Mouse (Mus musculus): Measurements from ENCODE around the gene Cys1.
"Not testable (repeated sequence)": the region's sequence is repeated elsewhere in the genome, so short reads cannot be mapped to it uniquely, and the experiment has no call there.

Gene Cys1

DNA sequence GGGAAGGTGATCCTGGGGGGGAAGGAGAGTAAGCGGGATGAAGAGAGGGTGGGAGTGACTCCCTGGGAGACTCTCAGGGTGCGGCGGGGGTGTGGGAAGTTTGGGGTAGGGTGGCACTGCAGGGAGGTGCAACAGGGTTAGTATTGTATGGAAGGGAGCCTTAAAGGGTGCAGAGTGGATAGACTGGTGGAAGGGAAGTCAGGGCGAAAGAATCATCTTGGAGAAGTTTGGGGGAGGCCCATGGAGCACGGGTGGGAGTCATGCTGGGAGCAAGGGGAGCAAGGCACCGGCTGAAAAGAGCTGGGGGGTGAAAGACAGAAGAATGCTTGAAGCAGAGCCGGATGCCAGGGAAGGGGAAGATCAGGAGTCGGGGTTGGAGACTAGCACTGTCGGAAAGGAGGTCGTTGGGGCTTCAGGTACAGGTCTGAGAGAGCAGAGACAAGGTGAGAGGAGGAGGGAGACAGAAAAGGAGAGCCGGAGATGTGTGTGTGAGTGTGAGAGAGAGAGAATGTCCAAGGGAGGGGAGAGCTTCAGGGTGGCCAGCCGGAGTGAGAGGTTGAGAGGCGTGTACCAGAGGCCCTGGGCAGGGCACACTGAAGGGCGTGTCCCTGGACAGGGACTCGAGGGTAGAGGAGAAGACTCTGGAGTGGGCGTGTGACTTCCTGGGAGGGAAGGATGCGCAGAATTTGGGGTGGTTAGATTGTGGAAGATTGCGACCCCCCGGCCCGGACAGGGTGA is at the start of gene Cys1:
Cys1 (minus strand) TSS at position 528 of the 738 bp plus-strand sequence.
- CTCF ChIA-PET = no interaction called here

- CTCF ChIA-PET = no interaction called here
These were observed 42.8 kb upstream of the Cys1 start for GRCm38 (mm10) chr12:24724369-24724768.

DNA sequence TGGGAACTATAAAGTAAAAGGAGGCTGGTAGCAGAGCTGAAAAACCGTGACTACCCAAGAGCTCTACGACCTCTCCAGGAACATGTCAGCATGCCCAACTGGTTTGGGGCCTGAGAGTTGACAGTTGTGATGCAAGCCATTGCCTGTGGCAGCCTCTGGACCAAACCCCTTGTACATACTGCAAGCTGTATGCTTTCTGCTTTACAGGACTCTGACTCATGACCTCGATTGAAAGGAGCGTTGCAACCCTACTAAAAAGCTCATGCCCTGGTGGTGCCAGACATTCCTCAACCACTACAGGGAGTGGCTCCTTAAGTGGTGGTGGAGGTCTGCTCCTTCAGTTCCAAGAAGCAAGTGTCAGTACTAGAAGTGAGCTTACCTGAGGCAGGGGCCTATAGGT is 42.2 kb upstream of the Cys1 start:
- CTCF ChIA-PET = interaction anchor here (0.6 kb wide), 1 partner anchor 1572 kb away, joined by 3 read pairs; no protein-coding TSS in a partner anchor

GRCm38 (mm10) chr12:24723434-24723833 is 41.8 kb upstream of the Cys1 start:
- CTCF ChIA-PET = interaction anchor here (0.6 kb wide), 1 partner anchor 1572 kb away, joined by 3 read pairs; no protein-coding TSS in a partner anchor

GRCm38 (mm10) chr12:24716721-24717301 is 35.2 kb upstream of the Cys1 start:
- CTCF ChIA-PET = interaction anchor here (0.5 to 1.1 kb wide), 2 partner anchors 9 to 295 kb away, joined by 3 to 8 read pairs; partner anchors contain the start of gene Rrm2

DNA sequence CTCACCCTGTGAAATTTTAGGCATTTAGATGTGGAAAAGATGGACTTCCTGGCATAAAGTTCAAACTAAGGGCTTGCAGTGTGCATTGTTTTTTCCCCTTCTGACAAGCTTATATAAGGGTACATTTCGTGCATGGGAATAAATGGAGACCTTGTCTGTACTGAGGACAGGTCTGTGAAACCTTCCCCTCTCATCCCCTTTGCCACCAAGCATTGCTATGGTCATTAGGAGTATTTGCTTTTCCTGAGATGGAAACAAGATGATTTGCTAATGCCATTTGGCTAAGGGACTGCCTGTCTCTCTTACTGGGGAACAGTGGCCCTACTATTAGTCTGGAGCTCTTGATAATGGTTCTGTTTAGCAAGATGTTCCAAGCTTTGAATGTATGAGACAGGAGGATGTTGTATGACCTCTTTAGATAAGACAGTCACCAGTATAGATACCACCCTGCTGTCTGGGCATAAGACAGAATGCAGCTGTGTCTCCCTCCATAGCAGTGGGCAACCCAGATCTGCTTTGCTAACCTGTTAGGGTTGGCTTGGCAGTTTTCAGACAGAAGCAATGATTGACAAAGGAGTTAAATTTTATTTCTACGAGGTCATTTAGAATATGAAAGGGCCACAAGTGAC is 33.8 kb upstream of the Cys1 start:
- CTCF ChIA-PET = no interaction called here

GRCm38 (mm10) chr12:24714579-24715255 is 33.1 kb upstream of the Cys1 start:
- CTCF ChIA-PET = no interaction called here

DNA sequence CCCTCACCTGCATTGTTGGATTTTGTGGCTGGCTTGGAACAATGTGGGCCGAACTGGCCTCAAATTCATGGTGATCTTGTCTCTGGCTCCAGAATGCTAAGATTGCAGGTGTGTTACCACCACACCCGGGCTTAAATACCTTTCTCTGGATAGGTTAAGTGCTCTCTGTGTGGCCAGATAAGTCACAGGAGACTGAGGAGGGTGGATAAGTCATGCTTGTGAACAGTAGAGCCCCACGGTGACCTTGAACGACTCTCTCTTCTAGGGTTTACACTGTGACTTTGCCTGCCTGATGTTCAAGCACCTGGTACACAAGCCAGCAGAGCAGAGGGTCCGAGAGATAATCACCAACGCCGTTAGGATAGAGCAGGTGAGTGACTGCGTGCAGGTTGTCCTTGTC is 30.8 kb upstream of the Cys1 start:
- CTCF ChIA-PET = no interaction called here

- CTCF ChIA-PET = interaction anchor here (1.1 kb wide), 1 partner anchor 238 kb away, joined by 3 read pairs; no protein-coding TSS in a partner anchor
These were observed 29.1 kb upstream of the Cys1 start for GRCm38 (mm10) chr12:24710672-24711071.

- CTCF ChIA-PET = interaction anchor here (1.4 kb wide), 1 partner anchor 13 kb away, joined by 4 read pairs; no protein-coding TSS in a partner anchor
These were observed 28.4 kb upstream of the Cys1 start for GRCm38 (mm10) chr12:24709831-24710508.

DNA sequence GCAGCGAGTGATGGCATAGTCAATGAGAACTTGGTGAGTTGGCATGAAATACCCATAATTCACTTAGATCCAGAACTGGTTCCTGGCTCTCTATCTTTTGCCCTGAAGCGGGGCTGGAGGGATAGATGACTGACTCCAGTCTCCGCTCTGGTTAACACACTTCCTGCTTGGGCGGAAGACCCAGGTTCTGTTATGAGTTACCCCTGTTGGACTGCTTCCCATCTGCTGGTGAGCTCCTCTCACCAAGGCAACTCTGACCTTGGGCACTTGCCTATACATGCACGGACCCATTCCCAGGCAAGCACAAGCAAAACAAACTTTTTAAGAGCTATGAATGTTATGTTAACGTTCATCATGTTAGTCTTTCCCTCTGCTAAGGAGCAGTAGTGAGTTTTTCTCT is 27.8 kb upstream of the Cys1 start:
- CTCF ChIA-PET = interaction anchor here (0.6 to 1.4 kb wide), 2 partner anchors 13 to 40 kb away, joined by 4 read pairs; no protein-coding TSS in a partner anchor

- CTCF ChIA-PET = interaction anchor here (0.6 to 1.4 kb wide), 3 partner anchors 8 to 41 kb away, joined by 3 to 4 read pairs (median 4); no protein-coding TSS in a partner anchor
These were observed 27.2 kb upstream of the Cys1 start for GRCm38 (mm10) chr12:24708824-24709218.

GRCm38 (mm10) chr12:24707954-24708823 is 26.6 kb upstream of the Cys1 start, which contains the start of gene Rrm2:
Gene Rrm2, plus strand, starts transcription at chr12:24708241.
- CTCF ChIA-PET = interaction anchor here (0.6 to 1.2 kb wide), 2 partner anchors 9 to 204 kb away, joined by 3 read pairs; no protein-coding TSS in a partner anchor

DNA sequence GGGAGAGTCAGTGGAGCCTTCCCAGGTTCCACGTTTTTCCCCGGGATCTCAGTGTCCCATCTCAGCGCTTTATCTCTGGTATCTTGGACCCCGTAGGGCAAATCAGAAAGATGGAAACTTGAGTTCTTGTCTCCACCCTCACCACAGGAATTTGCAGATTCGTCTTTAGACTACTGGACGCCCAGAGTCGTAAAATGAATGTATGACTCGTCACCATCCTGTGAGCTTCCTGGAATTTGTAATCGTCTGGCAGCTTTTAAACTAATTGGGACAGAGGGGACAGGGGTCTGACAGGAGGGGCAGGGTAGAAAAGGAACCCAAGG is 25.8 kb upstream of the Cys1 start:
- CTCF ChIA-PET = interaction anchor here (0.6 kb wide), 1 partner anchor 204 kb away, joined by 3 read pairs; no protein-coding TSS in a partner anchor

- CTCF ChIA-PET = no interaction called here
These were observed 25.3 kb upstream of the Cys1 start for GRCm38 (mm10) chr12:24706764-24707479.

DNA sequence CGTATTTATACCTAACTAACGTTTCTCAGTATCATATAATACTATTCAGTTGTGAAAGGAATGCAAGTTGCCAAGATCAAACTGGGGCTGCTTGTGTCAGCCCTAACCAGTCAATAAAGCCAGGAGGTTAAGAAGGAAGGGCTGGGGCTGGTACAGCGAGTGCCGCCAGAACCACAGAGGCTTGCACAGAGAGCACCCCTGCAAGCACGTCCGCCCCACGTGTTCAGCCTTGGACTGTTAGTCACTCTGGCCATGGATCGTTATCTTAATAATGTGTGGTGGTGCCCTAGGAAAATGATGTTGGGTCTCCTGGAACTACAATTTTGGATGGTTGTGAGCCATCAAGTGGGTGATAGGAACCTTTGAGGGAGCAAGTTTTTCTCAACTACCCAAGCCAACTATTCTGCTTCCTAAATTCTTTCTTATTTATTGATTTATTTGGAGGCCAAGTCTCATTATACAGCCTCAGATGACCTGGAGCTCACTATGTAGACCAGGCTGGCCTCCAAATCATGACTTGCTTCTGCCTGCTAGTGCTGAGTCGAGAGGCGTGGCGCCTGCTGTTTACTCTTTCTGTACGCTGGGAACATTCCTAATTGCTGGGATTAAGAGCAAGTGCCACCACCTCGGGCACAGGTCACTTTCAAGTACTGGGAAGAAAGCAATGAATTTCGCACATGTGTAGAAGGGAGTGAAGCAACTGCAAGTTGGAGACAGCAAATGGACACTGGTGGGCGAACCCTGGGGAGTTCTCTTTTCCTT is 24.1 kb upstream of the Cys1 start:
- CTCF ChIA-PET = no interaction called here

GRCm38 (mm10) chr12:24703013-24703412 is 21.4 kb upstream of the Cys1 start:
- CTCF ChIA-PET = no interaction called here

DNA sequence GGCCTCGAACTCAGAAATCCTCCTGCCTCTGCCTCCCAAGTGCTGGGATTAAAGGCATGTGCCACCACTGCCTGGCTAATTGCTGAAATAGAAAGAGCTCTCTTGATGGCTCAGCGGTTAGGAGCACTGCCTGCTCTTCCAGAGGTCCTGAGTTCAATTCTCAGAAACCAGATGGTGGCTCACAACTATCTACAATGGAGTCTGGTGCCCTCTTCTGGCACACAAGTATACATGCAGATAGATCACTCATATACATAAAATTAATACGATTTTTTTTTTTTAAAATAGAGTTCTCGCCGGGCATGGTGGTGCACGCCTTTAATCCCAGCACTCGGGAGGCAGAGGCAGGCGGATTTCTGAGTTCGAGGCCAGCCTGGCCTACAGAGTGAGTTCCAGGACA is 20.0 kb upstream of the Cys1 start:
- CTCF ChIA-PET = not testable (repeated sequence)

DNA sequence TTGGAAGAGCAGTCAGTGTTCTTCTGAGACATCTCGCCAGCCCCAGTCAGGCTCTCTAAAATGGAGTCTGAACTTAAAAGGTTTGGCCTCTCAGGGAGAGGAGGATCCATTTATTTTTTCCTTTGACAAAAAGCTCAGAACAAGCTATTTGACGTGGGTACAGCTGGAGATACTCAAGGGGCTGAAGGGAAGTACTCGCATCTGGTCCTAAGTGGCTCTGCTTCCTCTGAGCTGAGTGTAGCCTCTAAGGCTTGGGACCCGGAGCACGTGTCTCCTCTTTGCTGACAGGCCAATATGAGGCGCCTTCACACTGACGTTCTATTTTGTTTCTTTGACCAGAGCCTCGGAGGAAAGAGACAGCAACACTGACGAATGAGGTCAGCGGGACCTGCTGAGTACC is 18.0 kb upstream of the Cys1 start:
- CTCF ChIA-PET = no interaction called here

Data from spleen, embryonic (tissue).